Mouse (Mus musculus): ENCODE measurements at regions not wholly inside any gene's neighbourhood (a gene's known extent, or its start where the extent isn't known, plus 50 kb on each side); places are given as distances from the start of the nearest gene placed in this dataset.

- no peaks in the 10 kb centered on the region for H3K36me3 ChIP-seq
- no peaks in the 10 kb centered on the region for H3K27me3 ChIP-seq (replicated peaks)
- H3K9ac ChIP-seq = no peak overlapping the region
- H3K9me3 ChIP-seq = no peaks in the 10 kb centered on the region
- H3K4me3 ChIP-seq (replicated peaks) = no peak overlapping the region
- WGBS = 40% methylated on average over 6 of the region's 6 CpGs
- no peak overlapping the region for H3K4me2 ChIP-seq
- H3K27ac ChIP-seq = peak overlapping the region; percentile 71; the same call in 1 of the 2 replicates
- H3K4me1 ChIP-seq = no peaks in the 10 kb centered on the region; the same call in 1 of the 2 replicates
- peak; percentile 91 for ATAC-seq (ENCODE audit: insufficient read depth, low FRiP score, low read depth)
Measured at GRCm38 (mm10) chr2:133141341-133142035, 195.8 kb upstream of the Fermt1 start.

GRCm38 (mm10) chr2:133152461-133152860 is 206.8 kb upstream of the Fermt1 start:
- ATAC-seq (ENCODE audit: insufficient read depth, low FRiP score, low read depth) = no peak
- 81% methylated on average over 1 of the region's 1 CpGs for WGBS
- no peaks in the 10 kb centered on the region for H3K36me3 ChIP-seq

GRCm38 (mm10) chr2:133156537-133156936 is 210.8 kb upstream of the Fermt1 start:
- Histone ChIP-seq H3K9ac (no peak overlapping the region), H3K27me3 (replicated peaks) (no peaks in the 10 kb centered on the region), H3K4me3 (replicated peaks) (no peak overlapping the region), H3K36me3 (no peaks in the 10 kb centered on the region), H3K4me1 (no peaks in the 10 kb centered on the region), H3K27ac (no peak overlapping the region), H3K4me2 (no peak overlapping the region), H3K9me3 (no peaks in the 10 kb centered on the region)
- ATAC-seq (ENCODE audit: insufficient read depth, low FRiP score, low read depth) = no peak
- 48% methylated on average over 3 of the region's 3 CpGs for WGBS

More at GRCm38 (mm10) chr2:133152461-133152860, 206.8 kb upstream of the Fermt1 start:
- no peaks in the 10 kb centered on the region for H3K4me1 ChIP-seq
- H3K4me3 ChIP-seq (replicated peaks) = no peak overlapping the region
- no peak overlapping the region for H3K9ac ChIP-seq
- no peaks in the 10 kb centered on the region for H3K27me3 ChIP-seq (replicated peaks)
- H3K27ac ChIP-seq = no peak overlapping the region
- H3K9me3 ChIP-seq = no peaks in the 10 kb centered on the region
- H3K4me2 ChIP-seq = no peak overlapping the region

DNA sequence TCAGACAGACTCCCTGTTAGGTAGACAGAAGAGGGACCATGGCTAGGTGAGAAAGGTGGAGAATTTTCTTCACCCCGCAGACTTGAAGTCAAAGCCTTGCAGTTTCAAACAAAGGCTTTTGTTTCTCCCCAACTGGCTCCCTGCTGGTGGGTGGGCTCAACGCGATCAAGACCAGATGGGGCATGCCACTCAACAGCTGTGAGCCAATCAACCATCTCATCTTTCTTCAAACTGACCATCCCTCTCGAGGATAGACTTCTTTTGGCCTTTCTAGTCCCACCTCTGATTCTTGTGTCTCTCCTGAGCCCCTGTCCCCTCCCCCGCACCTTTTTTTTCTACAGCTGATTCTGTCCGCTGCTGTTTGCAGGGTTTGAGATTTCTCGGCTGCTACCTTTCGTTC is 212.5 kb upstream of the Fermt1 start:
- Histone ChIP-seq H3K9me3 (no peaks in the 10 kb centered on the region), H3K9ac (no peak overlapping the region), H3K27me3 (replicated peaks) (no peaks in the 10 kb centered on the region), H3K36me3 (no peaks in the 10 kb centered on the region), H3K4me1 (no peaks in the 10 kb centered on the region), H3K27ac (no peak overlapping the region), H3K4me3 (replicated peaks) (no peak overlapping the region), H3K4me2 (no peak overlapping the region)
- no peak for ATAC-seq (ENCODE audit: insufficient read depth, low FRiP score, low read depth)
- WGBS = 53% methylated on average over 8 of the region's 8 CpGs

DNA sequence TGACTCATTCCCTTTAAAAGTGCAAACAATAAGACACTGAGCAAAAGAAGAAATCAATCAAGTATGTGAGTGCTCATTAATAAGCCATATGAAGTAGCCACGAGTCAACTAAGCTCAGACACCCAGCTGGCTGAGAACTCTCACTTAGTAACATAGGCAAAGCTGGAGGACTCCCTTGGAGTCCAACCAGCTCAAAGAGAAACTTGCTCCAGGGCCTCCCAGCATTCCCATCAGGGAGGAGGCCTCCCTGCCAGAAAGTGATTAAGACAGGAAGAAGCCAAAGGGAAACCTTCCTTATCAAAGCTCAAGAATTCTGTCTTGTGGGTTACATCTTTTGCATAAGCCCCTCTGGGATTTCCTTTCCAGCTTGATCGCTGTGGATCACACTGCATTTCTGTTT is 213.7 kb upstream of the Fermt1 start:
- Histone ChIP-seq H3K36me3 (no peaks in the 10 kb centered on the region), H3K4me3 (replicated peaks) (no peak overlapping the region), H3K27ac (no peak overlapping the region), H3K27me3 (replicated peaks) (no peaks in the 10 kb centered on the region), H3K9me3 (no peaks in the 10 kb centered on the region), H3K4me1 (no peaks in the 10 kb centered on the region), H3K9ac (no peak overlapping the region), H3K4me2 (no peak overlapping the region)
- no peak for ATAC-seq (ENCODE audit: insufficient read depth, low FRiP score, low read depth)
- WGBS = 28% methylated on average over 2 of the region's 2 CpGs

DNA sequence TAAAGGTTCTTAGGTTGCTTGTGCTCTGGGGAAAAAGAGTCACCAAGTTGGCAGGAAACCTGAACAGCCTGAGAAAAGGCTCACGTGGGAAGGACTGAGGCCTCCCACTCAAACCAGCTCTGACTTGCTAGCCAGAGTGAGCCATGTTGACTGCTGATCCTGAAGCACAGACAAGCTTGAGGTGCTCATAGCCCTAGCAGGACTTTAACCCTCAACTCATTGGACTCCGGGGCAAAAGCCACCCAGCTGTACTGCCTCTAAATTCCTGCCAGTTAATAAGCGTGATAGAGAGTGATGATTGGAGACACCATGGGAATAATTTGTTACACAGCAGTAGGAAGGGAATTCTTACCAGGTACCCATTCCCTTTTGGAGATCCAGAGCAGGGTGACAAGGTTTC is 230.7 kb upstream of the Fermt1 start:
- WGBS = 73% methylated on average over 3 of the region's 3 CpGs
- H3K27ac ChIP-seq = no peak overlapping the region
- no peak overlapping the region for H3K4me2 ChIP-seq
- no peaks in the 10 kb centered on the region for H3K9me3 ChIP-seq
- no peak overlapping the region for H3K4me3 ChIP-seq (replicated peaks)
- H3K36me3 ChIP-seq = no peaks in the 10 kb centered on the region
- no peaks in the 10 kb centered on the region for H3K4me1 ChIP-seq
- H3K9ac ChIP-seq = no peak overlapping the region
- H3K27me3 ChIP-seq (replicated peaks) = no peaks in the 10 kb centered on the region
- ATAC-seq (ENCODE audit: insufficient read depth, low FRiP score, low read depth) = no peak

GRCm38 (mm10) chr2:133181216-133181615 is 235.5 kb upstream of the Fermt1 start:
- 93% methylated on average over 1 of the region's 1 CpGs for WGBS
- no peaks in the 10 kb centered on the region for H3K36me3 ChIP-seq
- H3K4me1 ChIP-seq = no peaks in the 10 kb centered on the region
- no peaks in the 10 kb centered on the region for H3K9me3 ChIP-seq
- no peak for ATAC-seq (ENCODE audit: insufficient read depth, low FRiP score, low read depth)
- no peak overlapping the region for H3K4me2 ChIP-seq
- H3K27ac ChIP-seq = no peak overlapping the region
- no peak overlapping the region for H3K4me3 ChIP-seq (replicated peaks)
- no peak overlapping the region for H3K9ac ChIP-seq
- no peaks in the 10 kb centered on the region for H3K27me3 ChIP-seq (replicated peaks)

DNA sequence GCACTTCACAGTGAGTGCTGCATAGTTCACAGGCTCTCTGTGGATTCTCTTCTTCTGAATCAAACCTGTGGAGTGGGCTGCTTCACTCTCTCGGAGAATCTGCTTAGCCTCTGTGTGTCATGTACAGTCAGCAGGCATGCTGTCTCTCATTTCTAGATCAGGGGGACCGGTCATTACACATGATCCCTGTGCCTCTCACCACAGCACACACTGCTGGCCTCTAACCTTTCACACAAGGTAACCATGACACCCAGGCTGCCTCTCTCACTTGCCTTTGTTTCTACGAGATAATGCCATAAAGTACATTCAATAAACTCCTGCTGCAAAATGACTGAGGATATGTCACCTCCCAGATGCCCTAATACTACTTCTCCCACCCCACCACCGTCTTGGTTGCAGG is 237.2 kb upstream of the Fermt1 start:
- ATAC-seq (ENCODE audit: insufficient read depth, low FRiP score, low read depth) = no peak
- H3K4me3 ChIP-seq (replicated peaks) = no peak overlapping the region
- H3K4me2 ChIP-seq = no peak overlapping the region
- H3K9me3 ChIP-seq = no peaks in the 10 kb centered on the region
- H3K4me1 ChIP-seq = no peaks in the 10 kb centered on the region
- H3K27ac ChIP-seq = no peak overlapping the region
- WGBS = 56% methylated on average over 4 of the region's 4 CpGs
- no peaks in the 10 kb centered on the region for H3K36me3 ChIP-seq
- H3K27me3 ChIP-seq (replicated peaks) = no peaks in the 10 kb centered on the region
- H3K9ac ChIP-seq = no peak overlapping the region

GRCm38 (mm10) chr2:133204295-133204866 is 258.7 kb upstream of the Fermt1 start:
- no peaks in the 10 kb centered on the region for H3K27me3 ChIP-seq (replicated peaks)
- no peak overlapping the region for H3K9ac ChIP-seq
- H3K9me3 ChIP-seq = no peaks in the 10 kb centered on the region
- no peaks in the 10 kb centered on the region for H3K4me1 ChIP-seq
- WGBS = 42% methylated on average over 5 of the region's 5 CpGs
- ATAC-seq (ENCODE audit: insufficient read depth, low FRiP score, low read depth) = no peak
- H3K36me3 ChIP-seq = no peaks in the 10 kb centered on the region
- no peak overlapping the region for H3K27ac ChIP-seq
- no peak overlapping the region for H3K4me3 ChIP-seq (replicated peaks)
- H3K4me2 ChIP-seq = no peak overlapping the region

GRCm38 (mm10) chr2:133208498-133208897 is 262.8 kb upstream of the Fermt1 start:
- no peak overlapping the region for H3K4me3 ChIP-seq (replicated peaks)
- H3K4me1 ChIP-seq = no peaks in the 10 kb centered on the region
- no peak for ATAC-seq (ENCODE audit: insufficient read depth, low FRiP score, low read depth)
- H3K4me2 ChIP-seq = no peak overlapping the region
- no peak overlapping the region for H3K9ac ChIP-seq
- WGBS = 26% methylated on average over 4 of the region's 4 CpGs
- H3K27me3 ChIP-seq (replicated peaks) = no peaks in the 10 kb centered on the region
- H3K27ac ChIP-seq = no peak overlapping the region
- H3K9me3 ChIP-seq = no peaks in the 10 kb centered on the region
- no peaks in the 10 kb centered on the region for H3K36me3 ChIP-seq

GRCm38 (mm10) chr2:133221762-133222556 is 276.3 kb upstream of the Fermt1 start:
- H3K4me1 ChIP-seq = no peaks in the 10 kb centered on the region
- no peak overlapping the region for H3K4me2 ChIP-seq
- no peak overlapping the region for H3K27ac ChIP-seq
- 47% methylated on average over 4 of the region's 4 CpGs for WGBS
- H3K9me3 ChIP-seq = no peaks in the 10 kb centered on the region
- H3K36me3 ChIP-seq = no peaks in the 10 kb centered on the region
- H3K27me3 ChIP-seq (replicated peaks) = no peaks in the 10 kb centered on the region
- ATAC-seq (ENCODE audit: insufficient read depth, low FRiP score, low read depth) = no peak
- H3K9ac ChIP-seq = no peak overlapping the region
- no peak overlapping the region for H3K4me3 ChIP-seq (replicated peaks)

DNA sequence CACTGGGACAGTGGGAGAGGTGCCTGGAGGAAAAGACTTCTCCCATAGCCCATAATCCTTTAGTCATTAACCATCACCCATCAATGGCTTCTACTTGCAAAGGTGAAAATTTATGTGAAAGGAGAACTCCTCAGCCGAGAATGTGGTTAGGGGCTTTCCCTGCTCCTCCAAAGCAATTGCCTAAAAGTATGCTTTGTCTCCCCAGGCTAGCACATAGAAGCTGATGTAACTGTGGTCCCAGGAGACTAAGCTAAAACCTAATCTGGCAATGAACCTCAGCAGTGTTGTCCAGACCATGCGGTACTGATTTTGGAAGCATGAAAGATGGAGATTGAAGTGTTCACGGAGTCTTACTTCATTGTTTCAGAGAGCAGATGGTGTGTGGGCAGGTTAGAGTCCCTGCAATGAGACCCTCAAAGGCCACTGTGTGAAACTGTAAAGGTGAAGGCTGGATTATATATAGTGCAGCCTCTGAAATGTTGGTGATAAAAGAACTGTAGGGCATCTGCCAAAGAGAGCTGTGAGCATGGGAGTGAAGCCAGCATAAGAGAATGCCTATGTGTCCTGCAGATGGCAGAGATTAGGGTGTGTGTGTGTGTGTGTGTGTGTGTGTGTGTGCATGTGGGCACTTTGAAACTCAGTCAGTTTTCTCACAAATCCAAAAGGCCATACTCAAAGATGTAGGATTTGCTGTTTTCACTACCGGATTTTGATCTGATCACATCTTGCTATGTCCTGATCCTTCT is 289.6 kb upstream of the Fermt1 start:
- H3K4me3 ChIP-seq (replicated peaks) = no peak overlapping the region
- WGBS = 78% methylated on average over 4 of the region's 4 CpGs
- no peak overlapping the region for H3K4me2 ChIP-seq
- no peaks in the 10 kb centered on the region for H3K4me1 ChIP-seq
- H3K9ac ChIP-seq = no peak overlapping the region
- ATAC-seq (ENCODE audit: insufficient read depth, low FRiP score, low read depth) = no peak
- H3K27me3 ChIP-seq (replicated peaks) = no peaks in the 10 kb centered on the region
- no peak overlapping the region for H3K27ac ChIP-seq
- H3K9me3 ChIP-seq = no peaks in the 10 kb centered on the region
- H3K36me3 ChIP-seq = no peaks in the 10 kb centered on the region
